Mouse (Mus musculus): ENCODE measurements around the gene Dgkg. TPM values are rescaled to one million over a fixed set of nuclear protein-coding genes. Genes with fewer than 3 reads are reported as not detected.
A peak's percentile ranks its signal among the peaks of the same experiment; 100 is the strongest.

Gene Dgkg
- polyA plus RNA-seq, 1 experiment, result 44.3 TPM

GRCm38 (mm10) chr16:22554996-22555395 lies 102.0 kb downstream of the Dgkg start:
- DNase-seq, result no peak
- H3K4me3 ChIP-seq (replicated peaks; ENCODE audit: insufficient read depth, low read depth, low read length), result no peak overlapping the region
- WGBS, result 56% methylated on average over 2 of the region's 2 CpGs
- no peaks in the 10 kb centered on the region for H3K4me1 ChIP-seq (ENCODE audit: control insufficient read depth, insufficient read depth, low read length)
- H3K27me3 ChIP-seq (ENCODE audit: control insufficient read depth, insufficient read depth, low read length), result no peaks in the 10 kb centered on the region
- peak; percentile 36; the same call in 1 of the 2 replicates for TF ChIP-seq CTCF (IDR thresholded peaks at IDR 0.05; ENCODE audit: borderline replicate concordance, insufficient read depth, low read depth, low read length)
- no peak for TF ChIP-seq POLR2A (IDR thresholded peaks at IDR 0.05; ENCODE audit: borderline replicate concordance, insufficient read depth, low read length)
- no peak overlapping the region for H3K27ac ChIP-seq (ENCODE audit: insufficient read depth, low read length)

DNA sequence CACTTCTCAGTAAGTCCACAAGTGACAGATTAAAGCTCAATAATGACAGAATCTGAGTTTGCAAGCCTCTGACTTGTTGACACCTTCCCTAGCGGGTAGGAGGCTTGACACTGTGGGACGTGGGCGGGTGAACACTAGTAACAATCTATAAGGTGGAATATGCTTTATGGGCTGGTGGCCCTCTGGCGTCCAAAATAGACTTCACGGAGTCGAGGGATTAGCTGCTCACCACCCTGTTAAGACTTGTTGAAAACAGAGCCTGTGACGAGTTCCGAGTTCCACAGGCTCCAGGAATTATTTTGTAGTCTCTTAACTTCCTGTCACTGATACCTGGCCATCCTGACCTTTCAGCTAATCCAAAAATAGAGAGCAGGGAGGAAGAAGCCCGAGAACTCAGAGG lies 104.7 kb downstream of the Dgkg start:
- H3K27ac ChIP-seq (ENCODE audit: insufficient read depth, low read length), result no peak overlapping the region
- peaks cover 13% of the 10 kb centered on the region for H3K4me1 ChIP-seq (ENCODE audit: control insufficient read depth, insufficient read depth, low read length)
- no peak for TF ChIP-seq POLR2A (IDR thresholded peaks at IDR 0.05; ENCODE audit: borderline replicate concordance, insufficient read depth, low read length)
- TF ChIP-seq CTCF (IDR thresholded peaks at IDR 0.05; ENCODE audit: borderline replicate concordance, insufficient read depth, low read depth, low read length), result no peak
- H3K4me3 ChIP-seq (replicated peaks; ENCODE audit: insufficient read depth, low read depth, low read length), result no peak overlapping the region
- DNase-seq, result no peak
- H3K27me3 ChIP-seq (ENCODE audit: control insufficient read depth, insufficient read depth, low read length), result no peaks in the 10 kb centered on the region
- WGBS, result 67% methylated on average over 9 of the region's 9 CpGs

DNA sequence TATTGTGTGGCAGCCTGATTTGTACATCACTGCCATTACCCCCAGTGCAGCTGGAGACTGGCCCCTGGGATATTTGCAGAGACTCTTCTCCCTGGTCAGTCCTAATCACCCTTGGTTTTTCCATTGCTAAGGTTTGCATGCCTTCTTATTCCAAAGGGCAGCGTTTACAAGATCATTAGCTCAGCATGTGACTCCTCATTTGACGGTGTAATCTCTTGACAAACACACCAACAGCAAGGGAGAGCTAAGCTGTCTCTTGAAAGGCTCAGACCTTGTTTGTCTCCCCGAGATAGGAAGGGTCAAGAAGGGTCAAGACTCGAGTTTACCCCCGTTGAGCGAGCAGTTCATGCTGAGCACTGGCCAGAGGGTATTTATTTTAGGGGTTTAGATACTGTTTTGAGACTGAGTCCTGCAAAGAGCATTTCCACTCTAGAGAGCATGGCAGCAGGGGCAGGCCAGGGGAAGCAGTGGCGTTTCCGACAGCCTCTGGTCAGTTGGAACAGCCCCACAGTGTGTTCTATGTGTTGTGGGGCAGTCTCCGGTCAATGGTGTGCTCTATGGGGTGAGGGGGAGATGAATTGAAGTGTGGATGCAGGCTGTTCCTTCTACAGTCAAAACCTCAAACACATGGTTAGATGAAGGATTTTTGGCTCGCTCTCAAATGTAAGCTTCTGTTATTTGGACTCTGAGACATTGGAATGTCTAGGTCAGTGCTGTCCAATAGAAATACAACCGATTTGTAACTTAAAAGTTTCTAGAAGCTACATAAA lies 105.6 kb downstream of the Dgkg start:
- no peak for TF ChIP-seq CTCF (IDR thresholded peaks at IDR 0.05; ENCODE audit: borderline replicate concordance, insufficient read depth, low read depth, low read length)
- no peak for TF ChIP-seq POLR2A (IDR thresholded peaks at IDR 0.05; ENCODE audit: borderline replicate concordance, insufficient read depth, low read length)
- Histone ChIP-seq H3K27me3 (ENCODE audit: control insufficient read depth, insufficient read depth, low read length) (no peaks in the 10 kb centered on the region), H3K4me3 (replicated peaks; ENCODE audit: insufficient read depth, low read depth, low read length) (no peak overlapping the region), H3K4me1 (ENCODE audit: control insufficient read depth, insufficient read depth, low read length) (peaks cover 13% of the 10 kb centered on the region), H3K27ac (ENCODE audit: insufficient read depth, low read length) (no peak overlapping the region)
- 28% methylated on average over 11 of the region's 11 CpGs for WGBS
- DNase-seq, result no peak

- Histone ChIP-seq H3K4me1 (ENCODE audit: control insufficient read depth, insufficient read depth, low read length) (peaks cover 19% of the 10 kb centered on the region), H3K4me3 (replicated peaks; ENCODE audit: insufficient read depth, low read depth, low read length) (no peak overlapping the region), H3K27me3 (ENCODE audit: control insufficient read depth, insufficient read depth, low read length) (no peaks in the 10 kb centered on the region), H3K27ac (ENCODE audit: insufficient read depth, low read length) (no peak overlapping the region)
- no peak for DNase-seq
- TF ChIP-seq POLR2A (IDR thresholded peaks at IDR 0.05; ENCODE audit: borderline replicate concordance, insufficient read depth, low read length) (no peak), CTCF (IDR thresholded peaks at IDR 0.05; ENCODE audit: borderline replicate concordance, insufficient read depth, low read depth, low read length) (no peak)
- 69% methylated on average over 5 of the region's 5 CpGs for WGBS
Observed at GRCm38 (mm10) chr16:22549346-22549745, 107.7 kb downstream of the Dgkg start.

DNA sequence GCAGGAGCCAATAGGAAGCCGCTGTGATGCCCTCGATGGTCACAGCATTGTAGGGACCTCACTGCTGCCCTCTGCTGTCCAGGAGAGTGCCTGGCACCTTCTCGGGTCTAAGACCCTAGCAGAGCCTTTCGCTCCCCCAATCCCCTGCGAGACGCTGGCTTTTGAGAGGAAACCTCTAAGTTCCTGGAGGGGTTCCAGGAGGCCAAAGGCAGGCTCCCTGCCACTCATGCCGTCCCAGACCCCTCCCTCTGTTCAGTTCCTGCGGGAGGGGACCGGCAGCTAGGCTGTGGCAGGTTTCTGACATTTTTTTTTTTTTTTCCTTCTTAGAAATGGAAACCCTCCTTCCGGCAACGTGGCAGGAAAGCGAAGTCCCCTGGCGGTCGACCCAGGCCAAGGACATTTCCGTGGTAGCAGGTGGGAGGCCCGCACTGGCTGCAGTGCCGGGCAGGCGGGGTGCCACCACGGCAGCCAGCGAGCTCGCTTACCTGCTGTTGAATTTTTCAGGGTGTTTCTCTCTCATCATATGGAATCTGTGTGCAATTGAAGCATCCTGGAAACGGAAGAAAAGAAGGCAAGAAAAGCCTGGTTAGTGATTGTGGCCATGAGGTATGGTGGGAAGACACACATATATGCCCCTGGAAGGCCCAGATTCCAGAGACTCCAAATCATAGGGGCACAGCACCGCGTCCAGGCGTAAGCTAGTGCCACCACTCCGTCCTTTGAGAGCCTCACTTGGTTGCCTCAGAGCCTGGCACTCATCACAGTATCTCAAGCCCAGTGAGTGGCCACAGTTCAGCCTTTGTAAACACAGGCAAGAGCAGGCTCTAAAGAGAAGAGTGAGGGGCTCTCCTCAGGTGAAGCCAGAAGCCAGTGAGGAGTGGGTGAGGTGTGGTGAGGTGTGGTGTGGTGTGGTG lies 108.6 kb downstream of the Dgkg start:
- H3K27ac ChIP-seq (ENCODE audit: insufficient read depth, low read length), result peak overlapping the region; percentile 19
- WGBS, result 3% methylated on average over 26 of the region's 26 CpGs
- no peaks in the 10 kb centered on the region for H3K27me3 ChIP-seq (ENCODE audit: control insufficient read depth, insufficient read depth, low read length)
- peak; percentile 79 to 84 for DNase-seq
- TF ChIP-seq CTCF (IDR thresholded peaks at IDR 0.05; ENCODE audit: borderline replicate concordance, insufficient read depth, low read depth, low read length), result peak; percentile 83
- no peak for TF ChIP-seq POLR2A (IDR thresholded peaks at IDR 0.05; ENCODE audit: borderline replicate concordance, insufficient read depth, low read length)
- peak overlapping the region; percentile 2 for H3K4me3 ChIP-seq (replicated peaks; ENCODE audit: insufficient read depth, low read depth, low read length)
- peaks cover 19% of the 10 kb centered on the region for H3K4me1 ChIP-seq (ENCODE audit: control insufficient read depth, insufficient read depth, low read length)

GRCm38 (mm10) chr16:22547741-22548140 lies 109.3 kb downstream of the Dgkg start:
- no peak overlapping the region for H3K27ac ChIP-seq (ENCODE audit: insufficient read depth, low read length)
- H3K4me1 ChIP-seq (ENCODE audit: control insufficient read depth, insufficient read depth, low read length), result peaks cover 19% of the 10 kb centered on the region
- H3K4me3 ChIP-seq (replicated peaks; ENCODE audit: insufficient read depth, low read depth, low read length), result no peak overlapping the region
- WGBS, result 65% methylated on average over 10 of the region's 10 CpGs
- H3K27me3 ChIP-seq (ENCODE audit: control insufficient read depth, insufficient read depth, low read length), result no peaks in the 10 kb centered on the region
- DNase-seq, result no peak
- TF ChIP-seq CTCF (IDR thresholded peaks at IDR 0.05; ENCODE audit: borderline replicate concordance, insufficient read depth, low read depth, low read length) (no peak), POLR2A (IDR thresholded peaks at IDR 0.05; ENCODE audit: borderline replicate concordance, insufficient read depth, low read length) (no peak)

DNA sequence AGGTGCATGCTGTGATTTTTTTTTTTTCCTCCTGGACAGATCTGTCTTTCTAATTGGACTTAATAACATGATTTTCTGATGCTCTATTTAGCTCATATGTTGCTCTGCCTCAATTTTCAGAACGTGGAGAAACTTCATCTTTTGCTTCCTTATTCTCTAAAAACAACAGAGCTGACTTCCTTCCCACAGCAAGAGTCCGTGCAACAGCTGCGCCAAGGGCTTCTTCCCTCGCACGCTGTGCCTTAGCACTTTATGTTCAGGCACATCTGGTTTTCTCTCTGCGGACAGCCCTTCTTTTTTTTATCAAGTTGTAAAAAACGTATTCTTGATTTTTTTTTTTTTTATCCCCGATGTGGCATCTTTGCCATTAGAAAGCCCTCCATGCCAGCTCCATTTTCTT lies 111.2 kb downstream of the Dgkg start:
- H3K27me3 ChIP-seq (ENCODE audit: control insufficient read depth, insufficient read depth, low read length), result no peaks in the 10 kb centered on the region
- no peak overlapping the region for H3K4me3 ChIP-seq (replicated peaks; ENCODE audit: insufficient read depth, low read depth, low read length)
- no peak for DNase-seq
- H3K27ac ChIP-seq (ENCODE audit: insufficient read depth, low read length), result no peak overlapping the region
- H3K4me1 ChIP-seq (ENCODE audit: control insufficient read depth, insufficient read depth, low read length), result peaks cover 19% of the 10 kb centered on the region
- WGBS, result 75% methylated on average over 8 of the region's 8 CpGs
- TF ChIP-seq CTCF (IDR thresholded peaks at IDR 0.05; ENCODE audit: borderline replicate concordance, insufficient read depth, low read depth, low read length) (no peak), POLR2A (IDR thresholded peaks at IDR 0.05; ENCODE audit: borderline replicate concordance, insufficient read depth, low read length) (no peak)

Data from cerebellum, adult 2 months (tissue).